8 mouse cellular contexts compared by ENCODE assay signal in genomic region chr8:61607463-61607813, GRCm38 (mm10).
A peak's percentile ranks its signal among the peaks of the same experiment; 100 is the strongest.
DNase-seq lines count a peak whose midpoint lies in the region; ATAC-seq and TF ChIP-seq lines count a peak whose summit lies in the region.

No protein-coding gene starts in this region.

- H3K9me3 ChIP-seq in hindbrain, embryonic 11.5 days (ENCODE audit: control insufficient read depth, low read length) = no peaks in the 10 kb centered on the region
- H3K9me3 ChIP-seq in liver, embryonic 16.5 days (replicated peaks; ENCODE audit: control insufficient read depth, low read length) = no peaks in the 10 kb centered on the region

- H3K36me3 ChIP-seq in heart, adult 2 months (ENCODE audit: control insufficient read depth, insufficient read depth, low read length) = peaks cover 6% of the 10 kb centered on the region
- H3K36me3 ChIP-seq in hindbrain, embryonic 11.5 days (ENCODE audit: control insufficient read depth, insufficient read depth, low read length) = no peaks in the 10 kb centered on the region
- no peaks in the 10 kb centered on the region for H3K36me3 ChIP-seq in liver, embryonic 16.5 days (ENCODE audit: control insufficient read depth, insufficient read depth)

- intact Hi-C loops in heart, adult 2 months (cut with DNase I) = no loop called here

- no peak for TF ChIP-seq CTCF in heart, adult 2 months (IDR thresholded peaks at IDR 0.05)

- no peak; the same call in 1 of the 2 replicates for ATAC-seq in hindbrain, embryonic 11.5 days (ENCODE audit: low FRiP score)
- no peak for ATAC-seq in liver, embryonic 16.5 days (ENCODE audit: low read depth)

- 64% methylated on average over 6 of the region's 6 CpGs for WGBS in heart, adult 2 months
- 51% methylated on average over 6 of the region's 6 CpGs for WGBS in hindbrain, embryonic 11.5 days
- 54% methylated on average over 6 of the region's 6 CpGs for WGBS in liver, embryonic 16.5 days (ENCODE audit: insufficient replicate concordance)

- DNase-seq in heart, adult 2 months = no peak
- no peak for DNase-seq in heart, adult 18-20 months
- DNase-seq in hindbrain, embryonic 11.5 days (ENCODE audit: low spot score) = no peak
- no peak for DNase-seq in left cerebral cortex, adult 11 months (ENCODE audit: low spot score)
- DNase-seq in cerebellum, adult 9-10 months = no peak
- no peak for DNase-seq in right cerebral cortex, postnatal 10 days (ENCODE audit: low spot score in 2 of 2)

- H3K9ac ChIP-seq in heart, adult 2 months (ENCODE audit: low read depth, low read length) = no peak overlapping the region
- no peak overlapping the region for H3K9ac ChIP-seq in hindbrain, embryonic 11.5 days (ENCODE audit: low read depth, low read length)
- no peak overlapping the region for H3K9ac ChIP-seq in liver, embryonic 16.5 days (ENCODE audit: low read depth, low read length)

- H3K27me3 ChIP-seq in heart, adult 2 months (ENCODE audit: control insufficient read depth, insufficient read depth, low read length) = no peaks in the 10 kb centered on the region
- no peaks in the 10 kb centered on the region for H3K27me3 ChIP-seq in hindbrain, embryonic 11.5 days (ENCODE audit: control insufficient read depth, insufficient read depth, low read length)
- no peaks in the 10 kb centered on the region for H3K27me3 ChIP-seq in liver, embryonic 16.5 days (ENCODE audit: control insufficient read depth, insufficient read depth, low read depth, low read length)

- H3K4me2 ChIP-seq in hindbrain, embryonic 11.5 days (replicated peaks; ENCODE audit: low read depth, low read length) = no peak overlapping the region
- H3K4me2 ChIP-seq in liver, embryonic 16.5 days (ENCODE audit: low read depth, low read length) = no peak overlapping the region

- peak overlapping the region; percentile 47 for H3K27ac ChIP-seq in heart, adult 2 months
- H3K27ac ChIP-seq in brown adipose tissue, adult 24 weeks (replicated peaks; ENCODE audit: low read depth, low read length) = peak overlapping the region; percentile 51
- peak overlapping the region; percentile 62 for H3K27ac ChIP-seq in hindbrain, embryonic 11.5 days (ENCODE audit: low read depth, low read length)
- H3K27ac ChIP-seq in liver, embryonic 16.5 days (ENCODE audit: low read length) = peak overlapping the region; percentile 22; the same call in 1 of the 2 replicates

- no peak for TF ChIP-seq POLR2A in heart, adult 2 months (IDR thresholded peaks at IDR 0.05; ENCODE audit: insufficient read depth, low read depth, low read length)

- H3K4me3 ChIP-seq in heart, adult 2 months = no peak overlapping the region
- no peak overlapping the region for H3K4me3 ChIP-seq in brown adipose tissue, adult 24 weeks (ENCODE audit: insufficient read depth, low read depth, low read length)
- H3K4me3 ChIP-seq in hindbrain, embryonic 11.5 days (ENCODE audit: low read depth, low read length) = no peak overlapping the region
- no peak overlapping the region for H3K4me3 ChIP-seq in liver, embryonic 16.5 days (ENCODE audit: low read depth, low read length)

- no peak for TF ChIP-seq EP300 in heart, adult 2 months (IDR thresholded peaks at IDR 0.05; ENCODE audit: insufficient read depth, low read depth, low read length)

- no peaks in the 10 kb centered on the region for H3K79me2 ChIP-seq in heart, adult 2 months (replicated peaks; ENCODE audit: control insufficient read depth, insufficient read depth, low read length)

- H3K4me1 ChIP-seq in heart, adult 2 months (ENCODE audit: control insufficient read depth, insufficient read depth, low read length) = peaks cover 3% of the 10 kb centered on the region
- peaks cover 3% of the 10 kb centered on the region for H3K4me1 ChIP-seq in brown adipose tissue, adult 24 weeks (ENCODE audit: control insufficient read depth, insufficient read depth, insufficient read length, low read length)
- no peaks in the 10 kb centered on the region for H3K4me1 ChIP-seq in hindbrain, embryonic 11.5 days (replicated peaks; ENCODE audit: control insufficient read depth, insufficient read depth, low read length)
- H3K4me1 ChIP-seq in liver, embryonic 16.5 days (ENCODE audit: control insufficient read depth, low read depth, low read length) = no peaks in the 10 kb centered on the region; the same call in 1 of the 2 replicates
